Mouse (Mus musculus) C3H10T1/2 (cell line): ENCODE results near the gene Anxa6. TPM values are rescaled to one million over a fixed set of nuclear protein-coding genes. Genes with fewer than 3 reads are reported as not detected.

Source experiments
- polyA plus RNA-seq, 2 experiments: library from polyadenylated mRNA; unstranded; fragments of >200 nt; fragmentation: generic; extraction: Trizol; gene quantifications; one replicate each; pipeline ENCODE4 v1.2.1; 2012; ENCODE audit warnings: missing spikeins in 2 of 2

The Anxa6 gene
- 100 to 1,000 TPM; 161 to 416 TPM for polyA plus RNA-seq

DNA sequence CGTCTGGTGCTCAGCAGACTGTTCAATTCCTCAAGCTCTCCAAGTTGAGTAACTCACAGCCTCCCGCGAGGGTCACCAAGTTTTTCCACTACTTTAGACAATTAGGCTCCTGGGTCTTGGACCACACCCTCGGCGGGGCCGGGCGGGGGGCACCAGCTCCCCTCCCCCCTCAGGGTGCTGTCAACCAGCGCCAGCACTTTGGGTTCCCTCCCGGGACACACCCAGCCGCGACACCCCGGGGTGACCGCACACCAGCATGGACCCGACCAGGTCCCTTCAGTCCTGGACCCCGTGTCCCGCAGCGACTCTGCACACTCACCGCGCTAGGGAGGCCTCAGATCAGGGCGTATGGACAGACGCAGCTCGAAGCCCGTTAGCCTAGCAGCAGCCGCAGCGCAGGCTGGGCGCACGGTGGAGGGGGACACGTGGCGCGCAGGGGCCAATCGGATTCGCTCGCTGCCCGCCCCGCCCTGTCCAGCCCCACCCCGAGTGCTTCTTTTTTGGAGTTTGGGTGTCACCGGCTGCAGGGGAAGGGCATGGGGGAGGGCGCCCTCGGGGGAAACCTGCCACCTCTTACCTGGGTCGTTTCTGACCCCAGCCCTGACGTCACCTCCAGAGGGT, at the start of gene Anxa6:
TSS of gene Anxa6 (minus strand) at position 406 of the 621 bp plus-strand sequence.

GRCm38 (mm10) chr11:55077331-55078231, 44.3 kb upstream of the Anxa6 start, which contains the start of gene Ccdc69:
Ccdc69 (minus strand) TSS chr11:55078131.

GRCm38 (mm10) chr11:54962810-54963209, 70.4 kb downstream of the Anxa6 start, which contains the start of gene Tnip1:
Tnip1 (minus strand) TSS chr11:54962917.

Other genes starting within 250 kb of the Anxa6 start
- gene Cdc42se2, start 245.8 kb downstream of the Anxa6 start, polyA plus RNA-seq, result 10 to 100 TPM in 1 of 2 experiments, 1 to 10 TPM in 1; 5.5 to 16.7 TPM
- 1 to 10 TPM in 1 of 2 experiments, under 1 TPM in 1; 0.13 to 1.8 TPM for gene Lyrm7, start 172.5 kb downstream of the Anxa6 start, polyA plus RNA-seq
- 1,000 to 10,000 TPM; 1,198 to 1,532 TPM for gene Hint1, start 167.1 kb downstream of the Anxa6 start, polyA plus RNA-seq
- under 1 TPM; 0.04 to 0.30 TPM for gene Gpx3, start 131.0 kb downstream of the Anxa6 start, polyA plus RNA-seq
- 10 to 100 TPM; 24.6 to 84.0 TPM for gene Tnip1, start 70.5 kb downstream of the Anxa6 start, polyA plus RNA-seq
- gene Ccdc69, start 44.7 kb upstream of the Anxa6 start, polyA plus RNA-seq, result not detected
- 10 to 100 TPM in 1 of 2 experiments, 1 to 10 TPM in 1; 1.3 to 10.1 TPM for gene Gm2a, start 64.7 kb upstream of the Anxa6 start, polyA plus RNA-seq
- gene Slc36a3, start 118.3 kb upstream of the Anxa6 start, polyA plus RNA-seq, result under 1 TPM in 1 of 2 experiments, not detected in 1; 0.05 TPM
- under 1 TPM in 1 of 2 experiments, not detected in 1; 0.02 TPM for gene Slc36a2, start 151.6 kb upstream of the Anxa6 start, polyA plus RNA-seq
- gene Slc36a1, start 170.9 kb upstream of the Anxa6 start, polyA plus RNA-seq, result 1 to 10 TPM; 1.4 to 6.2 TPM